Mouse (Mus musculus) adrenal gland (tissue): Measurements from ENCODE around the gene Bcl11a.

ENCODE experiments used
- intact Hi-C: fragments of 180-260 bp; cut with DNase I; formaldehyde crosslinking; loops from one replicate; pipeline ENCODE4 v1.15.1; 2025

The Bcl11a gene

DNA sequence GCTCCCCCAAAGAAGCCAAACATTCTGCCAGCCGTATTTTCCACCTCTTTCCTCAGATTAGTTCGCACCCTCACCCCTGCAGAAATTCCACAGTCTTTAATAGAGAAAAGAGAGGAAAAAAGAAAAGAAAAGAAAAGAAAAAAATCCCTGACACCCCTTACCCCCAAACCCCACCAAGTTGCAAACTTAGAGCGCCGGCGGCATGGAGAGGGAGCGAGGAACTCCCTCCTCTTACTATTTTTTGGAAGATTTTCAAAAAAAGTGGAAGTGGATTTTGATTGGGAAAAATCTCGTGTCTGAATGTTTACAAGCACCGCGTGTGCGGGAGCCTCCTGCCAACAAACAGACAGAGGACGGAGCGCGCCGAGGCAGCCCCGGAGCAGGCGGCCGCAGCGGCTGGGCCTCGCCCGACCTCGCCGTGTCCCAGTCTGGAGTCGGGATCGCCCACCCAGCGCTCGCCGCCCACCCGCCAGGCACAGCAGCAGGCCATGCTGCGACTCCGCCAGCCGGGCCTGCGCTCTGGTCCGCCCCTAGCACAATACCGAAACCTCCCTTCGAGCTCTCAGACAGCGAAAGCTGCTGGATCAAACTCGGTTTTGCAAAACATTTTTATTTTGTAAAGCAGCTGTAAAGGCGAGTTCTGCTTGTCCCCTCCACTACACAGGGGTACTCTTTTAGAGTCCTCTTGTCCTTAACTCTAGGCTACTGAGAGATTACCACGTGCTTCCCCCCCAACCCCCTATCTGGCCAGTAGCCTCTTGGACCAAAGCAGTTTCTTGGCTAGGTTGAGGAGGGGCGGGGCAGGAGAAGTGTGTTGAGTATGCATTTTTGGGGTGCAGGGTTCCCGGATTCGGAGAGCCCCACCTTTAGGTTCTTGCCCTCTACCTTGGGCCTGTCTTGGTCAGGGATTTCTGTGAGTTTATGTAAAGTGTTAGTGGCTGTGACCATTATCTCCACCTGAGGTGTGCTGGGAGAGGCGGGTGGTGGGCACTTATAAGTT lies 1.8 kb downstream of the Bcl11a start:
- intact Hi-C loops = loop anchor here (5.0 to 10.0 kb wide), 3 partner anchors 307 to 1225 kb away; partner anchors contain the start of gene Rel

GRCm38 (mm10) chr11:24080541-24080940 lies 2.7 kb downstream of the Bcl11a start:
- intact Hi-C loops = loop anchor here (10.0 kb wide), 2 partner anchors 604 to 1224 kb away; no protein-coding TSS in a partner anchor

GRCm38 (mm10) chr11:24081016-24081686 lies 3.3 kb downstream of the Bcl11a start:
- intact Hi-C loops = loop anchor here (10.0 kb wide), 2 partner anchors 604 to 1224 kb away; no protein-coding TSS in a partner anchor

GRCm38 (mm10) chr11:24081687-24082384 lies 4.0 kb downstream of the Bcl11a start:
- intact Hi-C loops = loop anchor here (10.0 kb wide), 2 partner anchors 603 to 1223 kb away; no protein-coding TSS in a partner anchor

- intact Hi-C loops = loop anchor here (10.0 kb wide), 2 partner anchors 602 to 1222 kb away; no protein-coding TSS in a partner anchor
These were observed 4.7 kb downstream of the Bcl11a start for GRCm38 (mm10) chr11:24082385-24083075.

- intact Hi-C loops = loop anchor here (10.0 kb wide), 2 partner anchors 602 to 1222 kb away; no protein-coding TSS in a partner anchor
These were observed 5.2 kb downstream of the Bcl11a start for GRCm38 (mm10) chr11:24083076-24083405.

DNA sequence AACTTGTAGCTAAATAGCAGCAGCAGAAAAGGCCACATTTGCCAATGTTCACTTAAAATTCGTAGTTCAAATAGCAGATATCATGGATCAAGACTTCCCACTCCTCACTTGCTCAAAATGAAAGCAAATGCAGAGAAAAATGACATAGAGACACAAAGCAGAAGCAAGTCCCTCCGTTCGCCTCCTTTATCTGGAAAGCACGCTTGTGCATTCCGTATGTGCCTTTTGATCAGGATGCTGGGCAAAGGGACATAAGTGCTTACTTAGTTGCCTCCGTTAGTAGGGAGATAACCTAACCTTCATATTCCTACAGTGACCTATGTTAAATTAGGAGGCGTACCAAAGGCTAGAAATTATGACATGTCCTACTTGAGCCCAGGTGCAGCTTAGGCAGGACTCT lies 5.6 kb downstream of the Bcl11a start:
- intact Hi-C loops = loop anchor here (10.0 kb wide), 2 partner anchors 601 to 1221 kb away; no protein-coding TSS in a partner anchor

DNA sequence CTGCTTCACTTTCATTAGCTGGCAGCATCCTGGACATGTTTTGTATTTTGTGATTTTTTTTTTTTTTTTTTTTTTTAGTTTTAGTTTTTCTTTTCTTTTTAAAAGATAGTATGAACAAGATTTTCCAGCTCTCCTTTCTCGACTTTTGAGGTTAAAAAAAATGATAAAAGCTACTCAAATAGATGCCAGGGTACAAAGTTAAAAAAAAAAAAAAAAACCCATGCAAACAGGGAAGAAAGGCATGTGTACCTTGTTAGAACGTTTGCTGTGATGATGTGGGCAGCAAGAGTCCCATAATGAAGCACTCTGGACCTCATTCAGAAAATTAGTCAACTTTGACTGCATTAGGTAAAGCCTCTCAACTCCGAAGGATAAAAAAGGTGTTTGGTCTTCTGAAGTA lies 6.2 kb downstream of the Bcl11a start:
- intact Hi-C loops = loop anchor here (10.0 kb wide), 2 partner anchors 601 to 1221 kb away; no protein-coding TSS in a partner anchor

DNA sequence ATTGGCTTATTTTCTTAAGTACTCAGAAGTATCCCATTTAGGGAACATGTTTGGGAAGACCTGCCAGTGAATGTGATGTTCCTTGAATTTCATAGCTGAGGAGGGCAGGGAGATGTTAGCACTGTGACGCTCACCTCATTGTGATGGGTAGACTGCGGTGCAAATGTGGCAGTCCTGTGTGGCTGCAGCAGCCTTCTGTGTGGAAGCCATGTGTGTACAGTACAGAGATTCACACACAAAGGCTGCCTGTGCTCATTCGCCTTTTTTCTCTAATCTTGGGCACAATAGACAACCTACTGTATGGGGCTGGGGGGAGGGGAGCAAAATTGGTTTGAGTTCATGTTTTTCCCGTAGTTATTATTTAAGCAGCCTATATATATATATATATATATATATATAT lies 6.7 kb downstream of the Bcl11a start:
- intact Hi-C loops = loop anchor here (10.0 kb wide), 2 partner anchors 600 to 1220 kb away; no protein-coding TSS in a partner anchor

DNA sequence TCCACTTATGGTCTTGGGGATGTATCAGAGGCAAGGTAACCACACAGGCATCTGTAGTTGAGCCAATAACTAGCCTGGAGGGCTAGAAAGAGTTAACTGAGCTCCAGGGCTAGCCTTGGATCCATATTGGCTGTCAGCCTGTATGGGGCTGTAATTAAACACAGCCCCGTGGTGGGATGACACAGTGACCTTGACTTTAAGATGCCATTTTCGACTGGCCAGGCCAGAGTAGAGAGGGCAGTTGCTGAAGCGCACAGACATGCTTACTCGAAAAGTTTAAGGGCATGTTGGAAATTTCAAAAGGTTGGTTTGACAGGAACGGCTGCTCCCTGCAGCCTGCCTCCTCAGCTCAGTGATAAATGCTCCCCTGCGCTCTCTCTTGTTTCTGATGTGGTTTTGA lies 8.1 kb downstream of the Bcl11a start:
- intact Hi-C loops = loop anchor here (10.0 kb wide), 2 partner anchors 599 to 1219 kb away; no protein-coding TSS in a partner anchor

GRCm38 (mm10) chr11:24087069-24087468 lies 9.2 kb downstream of the Bcl11a start:
- intact Hi-C loops = loop anchor here (10.0 kb wide), 2 partner anchors 598 to 1218 kb away; no protein-coding TSS in a partner anchor

- intact Hi-C loops = no loop called here
These were observed 12.6 kb downstream of the Bcl11a start for GRCm38 (mm10) chr11:24090443-24090842.

- intact Hi-C loops = no loop called here
These were observed 13.7 kb downstream of the Bcl11a start for GRCm38 (mm10) chr11:24091393-24092080.

DNA sequence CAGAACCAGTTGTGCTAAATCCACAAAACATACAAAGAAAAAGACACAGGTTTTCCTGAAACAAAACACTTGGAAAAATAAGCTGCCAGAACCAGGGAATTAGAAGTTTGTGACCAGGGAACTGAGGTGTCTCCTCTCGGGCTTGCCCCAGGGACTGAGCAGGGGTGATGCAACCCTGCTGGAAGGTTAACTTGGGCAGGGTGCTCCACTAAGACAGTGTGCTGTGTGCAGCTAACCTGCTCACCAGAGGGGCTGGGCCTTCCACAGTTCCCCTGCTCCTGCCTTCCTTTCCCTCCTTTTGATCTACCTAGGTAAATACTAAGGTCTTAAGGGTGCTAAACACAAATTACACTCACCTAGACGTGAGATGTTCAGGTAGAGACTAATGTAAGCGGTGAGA lies 14.8 kb downstream of the Bcl11a start:
- intact Hi-C loops = no loop called here

DNA sequence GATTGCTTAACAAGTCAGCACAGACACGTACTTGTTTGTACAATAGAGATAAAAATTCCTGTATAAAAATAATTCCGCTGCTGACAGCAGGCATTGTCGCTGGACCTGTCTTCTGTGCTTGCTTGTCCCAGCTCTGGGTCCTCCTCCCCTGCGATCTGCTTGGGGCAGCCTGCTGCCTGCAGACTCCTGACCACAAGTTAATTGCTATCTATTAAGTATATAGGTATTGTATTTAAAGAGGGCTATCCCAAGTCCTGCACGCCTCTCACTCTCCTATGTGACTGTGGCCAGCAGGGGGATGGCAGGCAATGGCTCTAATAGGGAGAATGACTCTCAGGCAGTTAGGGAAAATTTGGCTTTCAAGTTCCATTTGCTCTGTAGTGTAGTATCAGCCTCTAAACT lies 16.2 kb downstream of the Bcl11a start:
- intact Hi-C loops = no loop called here

- intact Hi-C loops = no loop called here
These were observed 17.4 kb downstream of the Bcl11a start for GRCm38 (mm10) chr11:24095236-24095635.

- intact Hi-C loops = no loop called here
These were observed 17.9 kb downstream of the Bcl11a start for GRCm38 (mm10) chr11:24095656-24096353.

DNA sequence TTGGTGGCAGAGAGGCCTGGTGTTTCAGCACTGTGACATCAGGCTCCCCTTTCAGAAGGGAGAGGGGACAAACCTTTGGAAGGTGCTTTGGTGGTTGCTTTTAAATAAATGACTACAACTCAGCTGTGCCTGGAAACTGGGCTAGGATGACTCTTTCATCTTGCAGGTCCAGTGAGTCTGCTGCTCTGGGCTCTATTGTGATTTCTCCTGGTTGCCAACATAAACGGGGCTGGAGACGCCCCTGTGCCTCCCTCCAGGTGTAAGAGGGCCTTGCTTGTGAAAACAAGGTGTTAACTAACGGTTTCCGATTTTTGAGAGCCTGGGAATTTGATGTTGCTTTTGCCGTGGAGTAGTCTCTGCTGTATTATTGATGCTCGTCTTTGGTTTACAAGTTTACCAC lies 18.6 kb downstream of the Bcl11a start:
- intact Hi-C loops = no loop called here

DNA sequence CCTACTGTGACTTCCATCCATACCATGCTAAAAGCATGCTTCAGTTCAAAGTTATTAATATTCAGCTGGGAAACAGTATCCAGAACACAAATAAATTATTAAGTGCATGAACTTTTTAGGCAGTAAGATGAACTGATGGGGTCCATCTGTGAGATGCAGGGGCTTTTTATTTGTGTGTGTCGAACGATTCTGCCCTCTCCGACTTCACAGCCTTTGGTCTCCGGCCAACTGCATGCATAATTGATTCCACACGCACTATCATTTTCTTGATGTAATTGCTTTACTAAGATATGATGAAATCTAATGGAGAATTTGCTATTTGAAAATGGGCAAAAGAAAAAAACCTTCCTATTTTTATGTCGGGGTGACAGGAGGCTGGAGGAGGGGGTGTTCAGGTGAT lies 19.2 kb downstream of the Bcl11a start:
- intact Hi-C loops = no loop called here
